Mouse (Mus musculus) brain, adult 2 months (tissue): ENCODE data around the gene Adamts17.

Experiments used
- DNase-seq: peaks from one replicate; pipeline ENCODE4 v3.0.0; 2011; ENCODE audit warnings: low read depth, low spot score

Gene Adamts17

GRCm38 (mm10) chr7:66839463-66840007, at the start of gene Adamts17:
Gene Adamts17, plus strand, starts transcription at chr7:66839735.
- DNase-seq, result peak; percentile 98

- DNase-seq, result no peak
These were observed 49.4 kb upstream of the Adamts17 start for GRCm38 (mm10) chr7:66789860-66790748.

- DNase-seq, result no peak
These were observed 48.5 kb upstream of the Adamts17 start for GRCm38 (mm10) chr7:66791022-66791421.

GRCm38 (mm10) chr7:66796909-66797308, 42.6 kb upstream of the Adamts17 start:
- no peak for DNase-seq

- DNase-seq, result no peak
These were observed 42.2 kb upstream of the Adamts17 start for GRCm38 (mm10) chr7:66797345-66797744.

GRCm38 (mm10) chr7:66798826-66799225, 40.7 kb upstream of the Adamts17 start:
- DNase-seq, result peak; percentile 17

GRCm38 (mm10) chr7:66800784-66801183, 38.8 kb upstream of the Adamts17 start:
- no peak for DNase-seq

GRCm38 (mm10) chr7:66801785-66802184, 37.8 kb upstream of the Adamts17 start:
- no peak for DNase-seq

- peak; percentile 24 for DNase-seq
These were observed 35.7 kb upstream of the Adamts17 start for GRCm38 (mm10) chr7:66803798-66804197.

GRCm38 (mm10) chr7:66806801-66807200, 32.7 kb upstream of the Adamts17 start:
- DNase-seq, result no peak

GRCm38 (mm10) chr7:66810436-66810835, 29.1 kb upstream of the Adamts17 start:
- DNase-seq, result no peak

- no peak for DNase-seq
These were observed 28.2 kb upstream of the Adamts17 start for GRCm38 (mm10) chr7:66811294-66811693.

GRCm38 (mm10) chr7:66812289-66812688, 27.2 kb upstream of the Adamts17 start:
- no peak for DNase-seq

GRCm38 (mm10) chr7:66812737-66813136, 26.8 kb upstream of the Adamts17 start:
- peak; percentile 65 for DNase-seq

- no peak for DNase-seq
These were observed 26.4 kb upstream of the Adamts17 start for GRCm38 (mm10) chr7:66813172-66813571.

- peak; percentile 5 for DNase-seq
These were observed 24.0 kb upstream of the Adamts17 start for GRCm38 (mm10) chr7:66815526-66815925.

GRCm38 (mm10) chr7:66820034-66820433, 19.5 kb upstream of the Adamts17 start:
- DNase-seq, result no peak

- no peak for DNase-seq
These were observed 8.7 kb upstream of the Adamts17 start for GRCm38 (mm10) chr7:66830803-66831202.

- no peak for DNase-seq
These were observed 8.2 kb upstream of the Adamts17 start for GRCm38 (mm10) chr7:66831295-66831694.

GRCm38 (mm10) chr7:66840008-66840719, 629 bp downstream of the Adamts17 start:
- DNase-seq, result peak; percentile 50

- DNase-seq, result peak; percentile 43
These were observed 1.6 kb downstream of the Adamts17 start for GRCm38 (mm10) chr7:66841165-66841564.

- DNase-seq, result peak; percentile 90
These were observed 2.5 kb downstream of the Adamts17 start for GRCm38 (mm10) chr7:66842021-66842420.
